Mouse (Mus musculus) hematopoietic stem cell, adult 5-6 weeks (primary cell): ENCODE measurements around the gene Rp9. TPM values are rescaled to one million over a fixed set of nuclear protein-coding genes. Genes with fewer than 3 reads are reported as not detected.
"Not testable (repeated sequence)": the region's sequence is repeated elsewhere in the genome, so short reads cannot be mapped to it uniquely, and the experiment has no call there.

ENCODE experiments used
- ATAC-seq, 2 experiments: fragments of 125-278 bp in 1 of 2; replicated peaks in 1 of 2; 2 replicates each; pipeline ENCODE4 v1.8.0; 2016 to 2017; ENCODE audit warnings: inconsistent platforms in 2 of 2, mild to moderate bottlenecking in 2 of 2, moderate number of reproducible peaks in 2 of 2, low read depth in 1 of 2, moderate TSS enrichment in 1 of 2; ENCODE audit not compliant: low FRiP score in 2 of 2, poor library complexity in 2 of 2, severe bottlenecking in 2 of 2, insufficient read depth in 1 of 2, low TSS enrichment in 1 of 2
- total RNA-seq: library from RNA; stranded (forward); fragments of 172-1452, 232-1000 nt; gene quantifications from 2 replicates; pipeline ENCODE4 v1.2.3, GENCODE M21; 2017

Gene Rp9
- total RNA-seq, 1 experiment from 2014 or later, result 173 TPM

DNA sequence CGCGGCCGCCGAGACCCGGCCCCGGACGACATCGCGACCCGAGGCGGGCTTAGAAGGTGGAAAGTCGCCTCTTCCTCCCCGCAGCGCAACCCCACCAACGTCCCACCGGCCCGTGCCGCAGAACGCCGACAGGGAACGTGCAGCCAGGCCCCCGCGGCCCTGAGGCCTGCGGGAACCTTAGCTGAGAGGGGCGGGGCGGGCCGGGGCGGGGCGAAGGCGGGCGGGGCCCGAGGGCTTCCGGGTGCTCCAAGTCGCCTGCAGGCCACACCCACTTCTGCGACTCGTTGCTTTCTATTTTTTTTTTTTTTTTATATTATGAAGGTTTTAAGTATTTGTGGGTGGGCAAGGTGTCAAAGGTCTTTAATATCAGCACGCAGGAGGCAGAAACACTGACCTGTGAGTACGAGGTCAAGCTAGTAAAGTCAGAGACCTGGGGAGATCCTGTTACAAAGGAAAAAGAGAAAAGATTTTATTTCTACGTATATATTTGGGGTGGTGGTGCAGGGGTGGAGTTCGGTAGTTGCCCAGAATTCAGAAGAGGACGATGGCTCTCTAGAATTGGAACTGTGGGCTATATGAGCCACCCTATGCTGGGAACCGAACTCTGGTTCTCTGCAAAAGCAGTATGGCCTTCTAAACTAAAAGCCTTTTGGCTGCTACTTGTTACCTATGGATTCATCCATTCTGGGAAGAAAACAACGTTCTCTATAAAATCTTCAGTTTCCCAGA is 1.2 kb downstream of the Rp9 start:
- peak; percentile 64 to 86 for ATAC-seq

DNA sequence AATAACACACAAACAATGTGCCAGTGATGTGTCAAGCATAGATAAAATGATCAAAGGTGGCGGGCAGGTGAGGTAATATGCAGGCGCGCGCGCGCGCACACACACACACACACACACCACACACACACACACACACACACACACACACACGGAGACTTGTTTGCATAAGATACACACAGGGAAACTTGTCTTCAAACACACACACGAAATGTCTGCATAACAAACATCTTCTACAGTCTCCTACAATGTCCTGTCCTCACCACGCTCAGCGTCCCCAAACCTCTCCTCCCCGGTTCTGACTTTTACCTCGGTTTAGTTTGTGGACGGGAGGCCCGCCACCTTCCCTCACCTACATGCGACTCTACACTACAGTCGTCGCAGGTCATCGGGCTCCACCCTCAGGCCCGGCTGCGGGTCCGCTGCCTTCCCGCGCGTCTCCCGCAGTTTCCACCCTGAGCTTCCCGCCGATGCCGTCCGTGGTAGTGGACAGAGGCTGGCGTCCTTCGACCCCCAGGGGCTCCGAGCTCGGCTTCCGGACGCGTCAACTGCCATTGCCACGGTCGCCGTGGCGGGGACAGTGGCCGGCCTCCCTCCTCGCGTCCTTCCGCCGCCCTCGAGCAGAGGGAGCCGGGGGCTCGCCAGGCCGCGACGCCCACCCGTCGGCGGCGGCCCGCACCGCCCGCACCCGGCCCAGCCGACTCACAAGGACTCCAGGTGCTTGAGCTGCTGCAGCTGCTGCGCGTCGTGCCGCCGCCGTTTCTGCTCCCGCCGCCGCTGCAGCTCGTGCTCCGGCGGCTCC is 2.0 kb downstream of the Rp9 start:
- peak; percentile 63 to 67 for ATAC-seq

DNA sequence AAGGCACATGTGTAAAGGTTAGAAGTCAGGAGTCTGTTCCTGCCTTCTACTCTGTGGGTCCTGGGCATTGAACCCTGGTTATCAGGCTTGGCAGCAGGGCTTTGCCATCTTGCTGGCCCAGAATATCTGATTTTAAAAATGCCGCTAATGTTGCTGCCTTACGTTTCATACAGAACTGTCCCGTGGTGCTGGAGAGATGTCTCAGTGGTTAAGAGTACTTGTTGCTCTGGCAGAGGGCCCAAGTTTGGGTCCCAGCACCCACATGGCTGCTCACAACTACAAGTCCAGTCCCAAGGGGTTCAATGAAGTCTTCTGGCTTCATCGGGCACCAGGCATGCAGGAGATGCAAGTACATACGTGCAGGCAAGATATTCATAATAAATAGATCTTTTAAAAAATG is 3.3 kb downstream of the Rp9 start:
- ATAC-seq, result no peak

DNA sequence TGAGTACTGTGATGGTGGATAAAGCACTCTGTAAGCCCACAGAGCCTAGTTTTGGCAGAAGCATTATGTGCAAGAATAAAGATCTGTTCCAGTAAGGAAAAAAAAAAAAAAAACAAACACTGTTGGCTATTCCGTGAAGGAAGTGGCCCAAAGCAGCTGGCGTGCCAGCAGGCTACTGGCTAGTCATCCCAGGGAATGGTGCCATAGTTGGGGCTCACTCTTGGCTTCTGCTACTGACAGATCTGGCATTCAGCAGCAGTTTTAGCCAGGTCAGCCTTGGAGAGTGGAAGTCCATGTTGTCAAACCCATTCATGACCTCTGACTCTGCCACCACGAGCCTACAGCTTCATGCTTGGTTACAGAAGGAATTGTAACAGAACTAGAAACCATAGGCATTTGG is 7.6 kb downstream of the Rp9 start:
- ATAC-seq, result no peak

DNA sequence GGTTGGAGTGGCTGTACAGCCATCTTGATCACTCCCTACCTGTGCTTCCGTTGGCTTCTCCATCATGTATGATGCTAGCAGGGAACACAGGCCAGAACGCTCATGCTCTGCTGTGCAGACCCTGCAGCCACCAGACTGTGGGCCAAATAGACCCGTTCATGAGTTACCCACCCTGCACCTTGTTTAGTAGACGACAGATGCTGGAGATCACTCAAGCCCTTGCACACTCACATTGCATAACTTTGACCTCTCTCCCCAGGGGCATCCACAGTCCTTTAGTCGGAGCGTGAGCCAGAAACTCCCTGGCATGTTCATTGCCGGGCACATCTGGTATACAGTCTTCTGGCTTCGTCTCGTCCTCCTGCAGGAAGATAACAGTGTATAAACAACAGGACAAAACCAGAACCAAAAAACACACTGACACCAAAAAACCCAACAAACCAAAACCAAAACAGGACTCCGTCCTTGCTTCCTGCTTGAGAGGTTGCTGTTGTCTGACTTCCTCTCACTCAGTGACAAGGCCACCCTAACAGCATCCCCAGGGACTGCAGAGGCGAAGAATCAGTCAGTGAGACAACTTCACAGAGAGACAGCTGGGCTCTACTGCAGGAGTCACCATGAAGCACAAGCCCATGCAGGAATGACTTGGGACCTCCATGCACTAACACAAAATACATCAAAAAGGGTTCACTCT is 12.3 kb downstream of the Rp9 start:
- ATAC-seq, result no peak

DNA sequence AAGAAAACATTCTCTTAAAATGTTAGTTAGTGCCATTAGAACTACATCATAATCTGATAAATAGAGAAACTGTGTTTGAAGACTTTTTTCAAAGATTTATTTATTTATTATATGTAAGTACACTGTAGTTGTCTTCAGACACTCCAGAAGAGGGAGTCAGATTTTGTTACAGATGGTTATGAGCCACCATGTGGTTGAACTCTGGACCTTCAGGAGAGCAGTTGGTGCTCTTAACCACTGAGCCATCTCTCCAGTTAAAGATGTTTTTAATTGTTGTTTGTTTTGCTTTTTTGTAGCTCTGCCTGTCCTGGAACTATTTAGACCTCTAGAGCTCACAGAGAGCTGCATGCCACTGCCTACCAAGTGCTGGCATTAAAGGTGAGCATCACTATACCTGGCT is 14.5 kb downstream of the Rp9 start:
- no peak for ATAC-seq

DNA sequence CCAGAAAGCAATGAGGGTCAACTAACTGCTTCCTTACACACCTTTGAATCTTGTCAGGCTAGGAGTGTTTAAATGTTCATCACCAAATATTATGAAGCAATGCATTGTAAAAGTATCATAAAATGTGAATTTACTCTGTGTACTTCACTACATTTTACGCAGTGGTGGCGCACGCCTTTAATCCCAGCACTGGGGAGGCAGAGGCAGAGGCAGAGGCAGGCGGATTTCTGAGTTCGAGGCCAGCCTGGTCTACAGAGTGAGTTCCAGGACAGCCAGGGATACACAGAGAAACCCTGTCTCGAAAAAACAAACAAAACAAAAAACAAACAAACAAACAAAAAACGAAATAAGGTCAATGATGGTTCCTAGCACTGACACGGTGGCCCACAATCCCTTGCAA is 15.6 kb downstream of the Rp9 start, which contains the start of gene Gm17545:
TSS of gene Gm17545 (plus strand) at position 301 of the 400 bp plus-strand sequence.
- not testable (repeated sequence) for ATAC-seq

DNA sequence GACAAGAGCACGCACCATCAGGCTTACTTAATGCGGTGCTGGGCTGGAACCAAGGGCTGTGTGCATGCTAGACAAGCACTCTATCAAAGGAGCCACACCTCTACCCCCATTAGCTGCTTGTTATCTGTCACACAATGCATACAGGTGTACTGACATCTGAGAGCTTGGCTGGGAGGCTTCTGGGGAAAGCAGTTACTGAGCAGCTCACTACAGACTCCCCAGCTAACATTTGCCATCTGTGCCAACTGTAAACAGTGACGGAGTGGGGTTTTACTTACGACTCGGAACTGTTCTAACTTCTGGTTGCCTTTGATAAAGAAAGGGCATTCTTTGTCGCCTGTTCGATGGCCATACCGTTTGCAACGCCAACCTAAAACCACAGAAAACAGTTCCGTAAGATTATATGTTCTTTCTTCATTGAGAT is 16.0 kb downstream of the Rp9 start:
- ATAC-seq, result peak; percentile 20 to 63; a peak in 3 of 4 replicates

DNA sequence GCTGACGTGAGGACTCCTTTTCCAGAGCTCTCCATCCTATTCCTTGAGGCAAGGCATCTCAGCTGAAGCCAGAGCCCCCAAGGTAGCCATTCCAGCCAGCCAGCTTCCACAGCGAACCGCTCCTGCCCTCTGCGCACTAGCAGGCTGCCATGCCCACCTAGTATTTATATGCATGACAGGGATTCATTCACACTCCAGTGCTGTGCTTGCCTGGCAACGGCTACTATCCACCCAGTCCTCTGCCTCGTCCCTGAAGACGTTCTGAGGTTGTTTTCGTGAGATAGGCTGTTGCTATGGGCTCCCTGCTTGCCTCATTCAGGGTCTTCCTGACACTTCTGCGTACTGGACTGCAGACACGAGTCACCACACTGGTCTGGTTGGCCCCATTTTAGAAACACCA is 16.8 kb downstream of the Rp9 start:
- ATAC-seq, result no peak

DNA sequence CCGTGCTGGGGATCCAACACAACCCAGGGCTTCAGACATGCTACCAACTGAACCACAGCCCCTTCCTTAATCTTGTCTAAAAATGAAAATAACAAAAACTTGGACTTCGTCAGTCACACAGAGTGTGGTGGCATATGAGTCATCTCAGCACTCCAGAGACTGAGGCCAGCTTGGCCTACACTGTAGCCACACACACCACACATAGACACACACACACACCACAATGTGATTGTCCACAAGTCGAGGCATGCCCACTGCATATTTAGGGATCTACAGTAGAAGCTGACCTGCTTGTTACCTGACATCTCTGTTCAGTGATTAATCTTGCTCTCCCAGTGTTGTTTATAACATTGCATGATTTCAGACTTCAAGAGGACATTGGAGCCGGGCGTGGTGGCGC is 20.3 kb downstream of the Rp9 start:
- no peak for ATAC-seq

DNA sequence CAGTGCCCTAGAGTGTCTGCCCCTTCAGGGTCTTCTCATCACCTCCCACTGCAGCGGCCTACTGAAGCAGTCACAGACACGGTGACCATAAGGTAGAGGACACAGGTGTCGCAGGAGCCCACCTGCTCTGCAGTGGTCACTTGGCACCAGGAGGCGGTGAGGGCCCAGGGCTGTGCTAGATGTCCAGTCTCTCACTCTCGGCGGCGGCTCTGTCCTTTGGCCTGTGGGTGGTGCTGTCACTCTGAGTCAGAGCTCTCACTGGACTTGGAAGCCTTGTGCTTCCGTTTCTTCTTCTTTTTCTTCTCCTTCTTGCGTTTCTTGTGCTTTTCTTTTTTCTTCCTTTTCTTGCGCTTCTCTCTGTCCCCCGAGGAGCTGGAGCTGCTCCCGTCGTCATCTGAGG is 21.1 kb downstream of the Rp9 start:
- ATAC-seq, result no peak

DNA sequence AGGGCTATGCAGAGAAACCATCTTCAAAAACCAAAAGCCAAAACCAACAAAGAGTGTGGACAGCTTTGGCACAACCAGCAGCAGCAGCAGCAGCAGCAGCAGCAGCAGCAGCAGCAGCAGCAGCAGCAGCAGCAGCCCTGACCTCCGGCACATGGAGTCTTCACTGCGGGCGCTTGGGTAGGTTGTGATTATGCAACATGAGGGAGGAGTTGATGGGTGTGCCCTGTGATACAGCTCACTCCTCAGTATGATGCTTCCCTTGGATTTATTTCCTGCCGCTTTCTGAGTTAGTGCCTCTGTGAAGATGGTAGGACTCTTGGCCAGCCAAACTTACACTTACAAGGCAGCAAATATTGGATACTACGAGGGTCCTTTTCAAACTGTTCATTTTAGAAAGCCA is 22.3 kb downstream of the Rp9 start:
- no peak for ATAC-seq

DNA sequence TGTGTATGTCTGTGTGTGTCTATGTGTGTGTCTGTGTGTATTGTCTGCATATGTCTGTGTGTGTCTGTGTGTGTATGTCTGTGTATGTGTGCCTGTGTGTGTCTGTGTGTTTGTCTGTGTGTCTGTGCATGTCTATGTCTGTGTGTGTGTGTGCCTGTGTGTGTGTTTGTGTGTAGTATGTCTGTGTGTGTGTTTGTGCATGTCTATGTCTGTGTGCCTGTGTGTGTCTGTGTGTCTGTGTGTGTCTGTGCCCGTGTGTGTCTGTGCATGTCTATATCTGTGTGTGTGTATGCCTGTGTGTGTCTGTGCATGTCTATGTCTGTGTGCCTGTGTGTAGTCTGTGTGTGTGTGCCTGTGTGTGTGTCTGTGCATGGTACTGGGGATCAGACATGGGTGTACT is 24.4 kb downstream of the Rp9 start:
- ATAC-seq, result no peak

DNA sequence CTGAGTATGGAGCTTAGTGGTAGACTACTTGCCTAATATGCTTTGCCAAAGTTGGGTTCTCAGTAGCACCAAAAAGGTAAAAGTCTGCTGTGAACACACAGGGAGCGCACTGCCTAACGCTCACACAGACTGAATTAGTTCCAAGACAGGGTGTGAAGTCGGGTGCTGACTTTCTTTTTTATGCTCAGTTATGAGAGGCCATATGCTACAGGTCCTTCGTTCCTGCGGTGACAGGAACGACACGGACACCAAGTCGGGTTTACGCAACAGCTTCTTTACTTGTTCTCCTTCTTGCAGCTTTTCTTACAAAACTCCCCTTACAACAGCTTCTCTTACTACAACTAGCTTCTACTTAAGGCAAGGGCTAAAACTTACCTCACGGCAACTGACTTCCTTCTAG is 26.4 kb downstream of the Rp9 start:
- ATAC-seq, result peak in 1 of 2 experiments; percentile 35; a peak in 2 of 4 replicates

DNA sequence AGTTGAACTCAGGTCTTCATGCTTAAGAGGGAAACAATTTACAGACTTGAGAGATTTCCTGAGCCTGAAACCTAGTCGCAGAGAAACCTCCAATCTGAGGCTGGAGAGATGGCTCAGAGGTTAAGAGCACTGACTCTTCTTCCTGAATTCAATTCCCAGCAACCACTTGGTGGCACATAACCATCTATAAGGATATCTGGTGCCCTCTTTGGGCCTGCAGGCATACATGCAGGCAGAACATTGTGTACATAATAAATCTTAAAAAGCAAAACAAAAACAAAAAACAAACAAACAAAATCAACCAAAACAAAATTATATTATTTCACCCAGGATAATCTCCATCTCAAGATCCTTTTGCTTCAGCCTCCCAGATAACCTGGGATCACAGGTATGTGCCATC is 30.7 kb downstream of the Rp9 start:
- ATAC-seq, result no peak

DNA sequence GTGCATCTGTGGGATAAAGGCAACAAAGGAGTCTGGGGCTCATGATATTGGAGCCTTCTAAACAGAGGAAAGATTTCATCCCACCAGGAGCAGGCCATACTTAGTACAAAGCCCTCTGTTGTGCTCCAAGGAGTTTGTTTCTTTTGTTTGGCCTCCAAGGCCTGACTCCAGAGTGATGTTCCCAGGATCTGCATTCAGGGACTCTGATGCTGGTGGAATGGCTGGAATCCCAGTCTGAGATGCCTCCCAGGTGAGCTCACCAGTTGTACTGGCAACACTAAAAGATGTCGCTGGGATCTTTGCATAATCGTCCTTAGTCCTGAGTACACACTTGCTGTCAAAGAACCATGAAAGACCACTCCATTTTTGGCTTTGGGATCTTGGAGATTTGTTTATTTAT is 35.4 kb downstream of the Rp9 start:
- no peak for ATAC-seq

DNA sequence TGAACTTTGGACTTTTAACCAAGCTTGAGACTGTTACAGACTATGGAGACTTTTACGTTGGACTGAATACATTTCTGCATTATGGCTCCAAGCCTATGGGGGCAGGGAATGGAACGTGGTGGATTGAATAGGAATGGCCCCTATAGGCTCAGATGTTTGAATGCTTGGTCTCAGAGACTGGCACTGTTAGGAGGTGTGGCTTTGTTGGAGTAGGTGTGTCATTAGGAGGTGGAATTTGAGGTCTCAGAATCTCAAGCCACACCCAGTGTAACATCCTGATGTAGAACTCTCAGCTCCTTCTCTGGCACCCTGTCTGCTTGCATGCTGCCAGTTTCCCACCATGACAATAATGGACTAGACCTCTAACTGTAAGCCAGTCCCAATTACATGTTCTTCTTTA is 36.3 kb downstream of the Rp9 start:
- no peak for ATAC-seq

DNA sequence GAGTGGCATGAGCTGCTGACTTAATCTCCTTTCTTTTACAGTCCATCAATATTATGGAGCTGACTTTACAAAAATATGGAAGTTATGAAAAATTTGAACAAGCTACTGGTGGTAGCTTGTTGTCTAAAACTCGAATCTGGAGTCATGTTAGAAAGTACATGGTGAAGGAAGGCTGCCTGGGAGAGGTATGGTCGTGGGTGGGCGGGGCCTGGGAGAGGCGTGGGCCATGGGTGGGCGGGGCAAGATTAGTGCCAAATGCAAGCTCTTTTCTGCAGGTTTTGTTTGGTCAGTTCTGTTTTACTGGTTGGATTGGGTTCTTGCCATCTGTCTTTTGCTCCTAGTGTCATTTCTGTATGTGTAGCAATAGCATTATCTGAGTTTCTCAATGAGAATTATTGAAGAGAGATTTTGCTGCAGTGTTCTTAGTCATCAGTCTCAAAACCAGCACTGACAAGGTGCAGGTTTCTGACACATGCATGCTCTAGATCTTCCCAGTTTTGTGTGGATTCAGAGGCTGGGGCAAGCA is 39.2 kb downstream of the Rp9 start:
- ATAC-seq, result peak in 1 of 2 experiments; percentile 49; a peak in 2 of 4 replicates
